Mouse (Mus musculus): Measurements from ENCODE around the gene Klhl18. TPM values are rescaled to one million over a fixed set of nuclear protein-coding genes. Genes with fewer than 3 reads are reported as not detected.
A peak's percentile ranks its signal among the peaks of the same experiment; 100 is the strongest.
"Not testable (repeated sequence)": the region's sequence is repeated elsewhere in the genome, so short reads cannot be mapped to it uniquely, and the experiment has no call there.

The Klhl18 gene
- polyA plus RNA-seq, 1 experiment from 2014 or later, result 1.9 TPM

DNA sequence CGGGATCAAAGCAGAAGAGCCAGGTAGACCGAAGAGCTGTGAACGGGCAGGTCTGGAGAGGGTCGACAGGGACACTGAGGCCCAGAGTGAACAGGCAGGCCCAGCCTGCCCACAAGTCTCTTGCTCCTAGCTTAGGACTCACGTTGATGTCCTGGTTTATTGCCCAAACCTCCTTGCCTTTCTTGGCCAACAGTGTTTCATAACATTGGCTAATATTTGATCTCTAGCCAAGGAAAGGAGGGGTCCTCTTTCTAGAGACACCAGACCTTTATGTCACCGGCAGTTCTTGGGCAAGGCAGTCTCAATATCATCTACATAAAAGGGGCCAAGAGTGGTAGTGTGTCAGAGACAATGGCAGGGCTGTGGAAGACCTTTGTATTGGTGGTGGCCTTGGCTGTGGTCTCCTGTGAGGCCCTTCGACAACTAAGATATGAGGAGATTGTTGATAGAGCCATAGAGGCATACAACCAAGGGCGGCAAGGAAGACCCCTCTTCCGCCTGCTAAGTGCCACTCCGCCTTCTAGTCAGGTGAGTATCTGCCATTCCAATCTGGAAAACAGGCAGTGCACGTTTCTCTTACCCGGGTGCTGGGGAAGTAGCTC is 56.9 kb downstream of the Klhl18 start, which contains the start of gene Ngp:
Gene Ngp (plus strand): TSS at position 237 of the 602 bp plus-strand sequence.
- H3K4me3 ChIP-seq (replicated peaks), result no peak within 1 kb of the TSS
- H3K9me3 ChIP-seq (replicated peaks), result no peaks in the 10 kb centered on the region
- no peaks in the 10 kb centered on the region for H3K27me3 ChIP-seq
- H3K27ac ChIP-seq, result no peak within 1 kb of the TSS
- ATAC-seq (ENCODE audit: low read depth) (no peak), DNase-seq (no peak)
- no peak within 1 kb of the TSS for H3K9ac ChIP-seq
- H3K36me3 ChIP-seq, result no peaks in the 10 kb centered on the region
- 72% methylated on average over 12 of the region's 12 CpGs for WGBS (ENCODE audit: insufficient replicate concordance)
- no peaks in the 10 kb centered on the region for H3K4me1 ChIP-seq (replicated peaks)
- no peak within 1 kb of the TSS for H3K4me2 ChIP-seq

DNA sequence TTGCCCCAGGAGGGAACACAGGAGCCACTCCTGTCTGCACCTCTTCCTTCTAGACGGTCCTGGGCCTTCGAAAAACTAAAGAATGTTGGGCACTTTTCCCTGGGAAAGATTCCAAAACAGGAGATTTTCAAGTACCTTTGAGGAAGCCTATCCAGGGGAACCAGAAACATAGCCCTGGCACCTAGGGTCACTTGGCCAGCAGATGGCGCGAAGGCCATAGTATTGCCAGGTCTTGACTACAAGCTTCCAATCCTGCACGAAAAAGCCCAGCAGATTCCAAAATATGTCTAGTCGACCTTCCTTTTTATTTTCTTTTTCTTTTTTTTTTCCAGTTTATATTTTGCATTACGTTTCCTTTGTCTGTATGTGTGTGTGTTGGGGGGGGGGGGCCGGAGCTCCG is 62.7 kb downstream of the Klhl18 start:
- WGBS (ENCODE audit: insufficient replicate concordance), result 56% methylated on average over 9 of the region's 9 CpGs
- DNase-seq, result no peak
- H3K9ac ChIP-seq, result no peak overlapping the region
- no peaks in the 10 kb centered on the region for H3K36me3 ChIP-seq
- H3K4me1 ChIP-seq (replicated peaks), result peaks cover 5% of the 10 kb centered on the region
- H3K4me3 ChIP-seq (replicated peaks), result no peak overlapping the region
- no peak for ATAC-seq (ENCODE audit: low read depth)
- no peak overlapping the region for H3K27ac ChIP-seq
- H3K4me2 ChIP-seq, result no peak overlapping the region
- H3K27me3 ChIP-seq, result no peaks in the 10 kb centered on the region
- no peaks in the 10 kb centered on the region for H3K9me3 ChIP-seq (replicated peaks)

DNA sequence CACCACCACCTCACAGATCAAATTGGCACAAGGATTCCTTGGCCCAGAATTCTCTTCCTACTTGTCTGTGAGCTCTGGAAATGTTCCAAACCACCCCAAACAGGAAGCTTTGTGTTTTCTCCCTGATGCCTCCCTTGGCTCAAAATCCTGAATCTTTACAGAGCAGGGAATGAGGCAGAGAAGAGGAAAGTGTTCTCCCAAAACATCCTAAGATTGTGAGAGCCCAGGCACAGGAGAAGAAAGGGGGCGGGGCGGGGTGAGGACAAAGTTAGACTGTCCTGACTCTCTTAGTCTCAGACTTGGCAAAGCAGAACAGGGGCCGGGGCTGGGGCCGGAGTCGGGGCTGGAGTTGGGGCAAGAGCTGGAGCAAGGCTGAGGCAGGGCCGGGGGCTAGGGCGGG is 63.6 kb downstream of the Klhl18 start:
- H3K27ac ChIP-seq, result no peak overlapping the region
- 69% methylated on average over 7 of the region's 7 CpGs for WGBS (ENCODE audit: insufficient replicate concordance)
- ATAC-seq (ENCODE audit: low read depth), result no peak
- no peaks in the 10 kb centered on the region for H3K36me3 ChIP-seq
- no peak for DNase-seq
- peaks cover 9% of the 10 kb centered on the region for H3K4me1 ChIP-seq (replicated peaks)
- H3K9me3 ChIP-seq (replicated peaks), result no peaks in the 10 kb centered on the region
- no peak overlapping the region for H3K4me3 ChIP-seq (replicated peaks)
- H3K4me2 ChIP-seq, result no peak overlapping the region
- H3K27me3 ChIP-seq, result no peaks in the 10 kb centered on the region
- H3K9ac ChIP-seq, result no peak overlapping the region

DNA sequence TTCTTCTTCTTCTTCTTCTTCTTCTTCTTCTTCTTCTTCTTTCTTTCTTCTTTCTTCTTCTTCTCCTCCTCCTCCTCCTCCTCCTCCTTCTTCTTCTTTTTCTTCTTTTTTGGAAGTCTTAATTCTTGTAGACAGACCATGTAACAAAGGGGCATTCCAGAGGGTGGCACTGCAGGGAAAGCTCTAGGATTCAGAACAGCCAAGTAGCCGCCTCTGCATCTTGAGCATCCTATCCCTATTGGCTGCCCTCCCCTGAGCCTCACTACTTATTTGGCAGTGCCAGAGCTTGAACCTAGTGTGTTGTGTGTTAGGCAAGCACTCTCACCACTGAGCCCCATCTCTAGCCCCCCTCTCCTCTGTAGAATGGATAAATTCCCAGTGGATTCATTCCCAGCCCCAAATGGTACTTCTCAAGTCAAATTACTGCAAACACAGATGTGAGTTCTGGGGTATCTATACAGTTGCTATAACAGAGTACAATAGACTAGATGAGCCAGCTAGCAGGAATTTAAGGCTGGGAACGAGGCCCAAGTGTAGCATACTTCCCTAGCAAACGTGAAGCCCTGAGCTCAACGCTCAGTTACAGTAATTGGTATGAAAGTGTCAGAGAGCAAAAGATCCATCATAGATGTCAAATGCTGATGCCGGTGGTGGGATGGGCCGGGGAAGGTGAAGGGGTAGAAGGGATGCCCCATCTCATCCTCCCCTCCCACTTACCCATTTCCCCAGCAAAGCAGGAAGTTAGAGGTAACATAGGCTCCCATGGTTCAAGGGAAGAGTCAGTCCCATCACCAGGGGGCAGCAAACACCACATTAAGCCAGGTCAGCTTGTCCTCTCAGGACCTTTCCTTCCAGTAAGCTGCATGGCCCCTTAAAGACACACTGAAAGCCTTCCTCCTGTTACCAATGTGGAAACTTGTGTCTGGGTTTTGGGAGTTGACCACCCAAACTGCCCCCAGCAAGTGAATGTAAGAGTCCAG is 65.3 kb downstream of the Klhl18 start:
- no peaks in the 10 kb centered on the region for H3K27me3 ChIP-seq
- DNase-seq, result peak; percentile 66
- H3K4me1 ChIP-seq (replicated peaks), result peaks cover 21% of the 10 kb centered on the region
- H3K4me3 ChIP-seq (replicated peaks), result no peak overlapping the region
- no peak for ATAC-seq (ENCODE audit: low read depth)
- H3K9me3 ChIP-seq (replicated peaks), result no peaks in the 10 kb centered on the region
- 33% methylated on average over 6 of the region's 6 CpGs for WGBS (ENCODE audit: insufficient replicate concordance)
- no peak overlapping the region for H3K4me2 ChIP-seq
- no peak overlapping the region for H3K27ac ChIP-seq
- H3K9ac ChIP-seq, result no peak overlapping the region
- no peaks in the 10 kb centered on the region for H3K36me3 ChIP-seq

DNA sequence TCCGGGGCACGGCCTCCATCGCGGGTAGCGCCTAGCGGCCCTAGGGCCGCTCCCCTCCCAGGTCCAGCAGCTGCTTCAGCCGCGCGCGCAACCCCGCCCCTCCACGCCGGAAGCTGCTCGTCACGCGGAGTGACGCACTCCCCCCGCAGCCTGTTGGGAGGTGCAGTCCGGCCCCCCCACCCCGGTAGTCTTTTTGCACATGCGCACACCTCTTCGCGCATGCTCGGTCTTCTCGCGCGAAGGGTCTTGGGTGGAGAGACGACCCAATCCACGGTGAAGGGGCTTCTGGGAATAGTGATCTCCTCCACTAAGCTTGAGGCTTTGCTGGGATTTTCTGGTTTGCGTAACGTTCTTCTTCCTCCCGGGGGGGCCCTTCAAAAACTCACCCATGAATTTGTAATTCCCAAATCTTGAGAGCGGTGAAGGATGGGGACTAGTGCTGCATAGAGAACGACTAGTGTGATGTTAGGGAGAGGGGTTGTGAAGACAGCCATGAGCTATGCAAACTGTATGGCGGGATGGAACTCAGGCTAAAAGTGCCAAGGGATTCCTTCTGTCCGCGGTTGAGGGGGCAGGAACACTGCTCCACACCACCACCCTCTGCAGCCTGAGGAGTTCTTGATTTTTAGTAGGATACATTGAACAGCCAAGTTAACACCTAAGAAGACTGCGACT is 68.3 kb downstream of the Klhl18 start, which contains the start of gene Ptpn23:
Gene Ptpn23 (minus strand): TSS at position 115 of the 675 bp plus-strand sequence.
- under 1% methylated on average over 39 of the region's 39 CpGs for WGBS (ENCODE audit: insufficient replicate concordance)
- H3K4me2 ChIP-seq, result peak within 1 kb of the TSS; percentile 95
- no peaks in the 10 kb centered on the region for H3K27me3 ChIP-seq
- H3K27ac ChIP-seq, result peak within 1 kb of the TSS; percentile 63
- H3K9me3 ChIP-seq (replicated peaks), result no peaks in the 10 kb centered on the region
- 0 out of 2 replicates have a peak, but pooled peaks cover 14% of the 10 kb centered on the region for H3K36me3 ChIP-seq
- H3K9ac ChIP-seq, result peak within 1 kb of the TSS; percentile 87
- peak within 1 kb of the TSS; percentile 87 for H3K4me3 ChIP-seq (replicated peaks)
- DNase-seq, result peak; percentile 90
- peaks cover 27% of the 10 kb centered on the region for H3K4me1 ChIP-seq (replicated peaks)
- ATAC-seq (ENCODE audit: low read depth), result peak; percentile 96

DNA sequence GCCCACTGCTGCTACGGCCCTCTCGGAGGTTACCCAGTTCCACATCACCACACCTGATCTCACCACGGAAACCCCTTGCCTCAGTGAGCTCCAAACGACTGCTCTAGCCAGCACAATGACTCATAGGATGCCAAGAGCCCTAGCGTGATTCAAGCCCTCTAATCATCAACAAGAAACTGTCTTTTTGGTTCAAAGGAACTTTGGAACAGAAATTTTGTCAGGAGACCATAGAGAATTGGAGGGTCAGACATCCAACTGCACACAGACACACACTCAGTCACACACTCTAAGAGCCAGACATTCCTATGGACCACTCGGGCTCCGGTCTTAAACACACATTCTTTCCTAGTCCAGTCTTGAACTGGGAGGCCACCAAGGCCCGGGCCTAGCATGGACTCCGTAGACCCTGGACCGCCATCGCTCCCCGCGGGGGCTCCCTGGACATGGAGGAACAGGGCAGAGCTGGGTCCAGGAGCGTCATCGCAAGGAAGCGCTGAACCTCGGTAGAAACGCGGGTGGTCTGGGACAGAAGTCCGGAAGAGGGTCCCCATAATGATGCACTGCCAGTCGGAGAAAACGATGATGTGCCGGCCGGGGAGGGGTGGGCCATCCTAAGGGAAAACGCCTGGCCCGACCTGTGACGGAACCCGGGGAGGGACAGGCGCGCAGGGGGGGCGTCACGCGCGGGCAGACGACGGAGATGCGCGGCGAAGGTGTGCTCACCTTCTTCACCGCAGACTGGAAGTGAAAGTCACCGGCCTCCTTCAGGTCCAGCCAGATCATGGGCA is 69.0 kb downstream of the Klhl18 start:
- WGBS (ENCODE audit: insufficient replicate concordance), result 2% methylated on average over 41 of the region's 41 CpGs

DNA sequence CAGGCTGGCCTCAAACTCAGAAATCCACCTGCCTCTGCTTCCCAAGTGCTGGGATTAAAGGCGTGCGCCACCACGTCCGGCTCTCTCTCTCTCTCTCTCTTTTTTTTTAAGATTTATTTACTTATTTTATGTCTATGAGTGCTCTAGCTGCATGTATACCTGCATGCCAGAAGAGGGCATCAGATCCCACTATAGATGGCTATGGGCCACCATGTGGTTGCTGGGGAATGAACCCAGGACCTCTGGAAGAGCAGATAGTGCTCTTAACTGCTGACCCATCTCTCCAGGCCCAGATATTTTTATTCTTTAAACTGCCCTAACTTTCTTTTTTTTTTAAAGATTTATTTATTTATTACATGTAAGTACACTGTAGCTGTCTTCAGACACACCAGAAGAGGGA is 73.3 kb downstream of the Klhl18 start:
- not testable (repeated sequence) for DNase-seq; H3K9me3 ChIP-seq (replicated peaks); ATAC-seq (ENCODE audit: low read depth); H3K4me3 ChIP-seq (replicated peaks); H3K9ac ChIP-seq; H3K27ac ChIP-seq; H3K27me3 ChIP-seq; H3K4me2 ChIP-seq
- 82% methylated on average over 4 of the region's 4 CpGs for WGBS (ENCODE audit: insufficient replicate concordance)
- peaks cover 22% of the 10 kb centered on the region for H3K4me1 ChIP-seq (replicated peaks)
- peaks cover 18% of the 10 kb centered on the region; the same call in 1 of the 2 replicates for H3K36me3 ChIP-seq

More for the DNA sequence above, 69.0 kb downstream of the Klhl18 start:
- H3K4me2 ChIP-seq, result peak overlapping the region; percentile 95
- peaks cover 27% of the 10 kb centered on the region for H3K4me1 ChIP-seq (replicated peaks)
- H3K9ac ChIP-seq, result peak overlapping the region; percentile 87
- H3K4me3 ChIP-seq (replicated peaks), result peak overlapping the region; percentile 87
- DNase-seq (peak; percentile 32), ATAC-seq (ENCODE audit: low read depth) (peak; percentile 59)
- H3K9me3 ChIP-seq (replicated peaks), result no peaks in the 10 kb centered on the region
- peak overlapping the region; percentile 57 for H3K27ac ChIP-seq
- H3K36me3 ChIP-seq, result 0 out of 2 replicates have a peak, but pooled peaks cover 14% of the 10 kb centered on the region
- H3K27me3 ChIP-seq, result no peaks in the 10 kb centered on the region

DNA sequence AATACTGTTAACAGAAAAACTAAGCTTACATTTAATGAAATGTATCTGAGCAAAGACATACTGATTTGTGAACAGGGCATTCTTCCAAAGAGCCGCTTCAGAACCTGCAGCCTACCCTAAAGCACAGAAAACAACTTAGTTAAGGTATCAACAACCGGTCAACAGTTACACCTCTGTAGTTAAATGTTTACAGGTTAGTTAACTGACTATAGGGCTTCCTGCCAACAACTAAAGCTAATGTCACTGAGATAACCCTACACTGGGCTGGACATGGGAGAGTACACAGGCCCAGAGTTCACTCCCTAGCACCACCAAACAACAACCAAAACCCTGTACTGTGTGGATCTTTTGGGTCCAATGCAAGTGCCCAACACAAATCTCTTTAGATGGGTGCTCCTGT is 73.8 kb downstream of the Klhl18 start:
- no peak overlapping the region for H3K9ac ChIP-seq
- no peaks in the 10 kb centered on the region for H3K9me3 ChIP-seq (replicated peaks)
- no peak overlapping the region for H3K4me2 ChIP-seq
- 81% methylated on average over 2 of the region's 2 CpGs for whole genome bisulfite sequencing (ENCODE audit: insufficient replicate concordance)
- H3K4me1 ChIP-seq (replicated peaks), result peaks cover 22% of the 10 kb centered on the region
- peaks cover 19% of the 10 kb centered on the region; the same call in 1 of the 2 replicates for H3K36me3 ChIP-seq
- H3K27me3 ChIP-seq, result no peaks in the 10 kb centered on the region
- ATAC-seq (ENCODE audit: low read depth) (no peak), DNase-seq (no peak)
- H3K4me3 ChIP-seq (replicated peaks), result no peak overlapping the region
- no peak overlapping the region for H3K27ac ChIP-seq

DNA sequence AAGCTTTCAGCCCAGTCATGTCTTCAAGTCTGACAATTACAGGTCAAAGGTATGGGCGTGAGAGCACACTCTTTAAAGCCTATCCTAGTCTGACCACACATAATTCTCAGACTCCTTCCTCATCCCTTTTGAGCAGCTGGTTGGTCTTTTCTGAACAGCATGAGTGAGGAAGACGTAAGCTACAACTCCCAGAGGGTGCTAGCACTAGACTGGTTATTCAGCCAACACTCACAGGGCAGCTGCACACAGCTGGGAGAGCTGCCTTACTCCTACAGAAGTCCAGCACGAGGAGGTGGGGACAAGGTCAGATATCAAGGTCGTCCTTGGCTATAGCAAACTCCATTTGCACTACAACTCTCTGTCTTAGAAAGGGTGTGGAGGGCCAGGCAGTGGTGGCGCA is 75.8 kb downstream of the Klhl18 start:
- H3K4me2 ChIP-seq, result no peak overlapping the region
- WGBS (ENCODE audit: insufficient replicate concordance), result 70% methylated on average over 5 of the region's 5 CpGs
- no peak overlapping the region for H3K4me3 ChIP-seq (replicated peaks)
- no peak for DNase-seq
- no peaks in the 10 kb centered on the region for H3K27me3 ChIP-seq
- peaks cover 22% of the 10 kb centered on the region; the same call in 1 of the 2 replicates for H3K36me3 ChIP-seq
- H3K9me3 ChIP-seq (replicated peaks), result no peaks in the 10 kb centered on the region
- no peak overlapping the region for H3K9ac ChIP-seq
- no peak for ATAC-seq (ENCODE audit: low read depth)
- H3K4me1 ChIP-seq (replicated peaks), result peaks cover 5% of the 10 kb centered on the region; the same call in 1 of the 2 replicates
- H3K27ac ChIP-seq, result no peak overlapping the region

DNA sequence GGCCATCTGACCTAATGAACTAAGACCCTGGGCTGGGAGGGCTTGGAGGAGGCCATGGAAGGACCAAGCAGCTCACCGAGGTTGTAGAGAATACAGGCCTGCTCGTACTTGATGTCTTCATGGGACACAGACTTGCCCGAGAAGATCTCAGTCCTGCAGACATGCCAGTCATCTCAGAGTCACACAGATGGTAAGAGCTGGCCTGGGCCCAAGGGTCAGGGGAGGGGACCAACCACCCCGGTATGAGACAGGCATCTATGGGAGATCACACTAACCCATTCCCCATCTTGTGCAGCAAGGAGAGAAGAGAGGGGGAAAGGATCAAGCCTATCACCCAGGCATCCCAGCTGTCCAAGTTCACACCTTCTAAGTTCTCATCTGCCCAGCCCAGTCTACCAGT is 83.2 kb downstream of the Klhl18 start:
- H3K27ac ChIP-seq, result no peak overlapping the region
- H3K9ac ChIP-seq, result no peak overlapping the region
- no peak overlapping the region for H3K4me2 ChIP-seq
- 75% methylated on average over 4 of the region's 4 CpGs for WGBS (ENCODE audit: insufficient replicate concordance)
- no peak overlapping the region for H3K4me3 ChIP-seq (replicated peaks)
- no peaks in the 10 kb centered on the region for H3K9me3 ChIP-seq (replicated peaks)
- no peaks in the 10 kb centered on the region for H3K27me3 ChIP-seq
- H3K4me1 ChIP-seq (replicated peaks), result no peaks in the 10 kb centered on the region
- ATAC-seq (ENCODE audit: low read depth) (no peak), DNase-seq (no peak)
- H3K36me3 ChIP-seq, result peaks cover 65% of the 10 kb centered on the region
